Comparison of ENCODE assay signal across 8 mouse cellular contexts in the genomic region with DNA sequence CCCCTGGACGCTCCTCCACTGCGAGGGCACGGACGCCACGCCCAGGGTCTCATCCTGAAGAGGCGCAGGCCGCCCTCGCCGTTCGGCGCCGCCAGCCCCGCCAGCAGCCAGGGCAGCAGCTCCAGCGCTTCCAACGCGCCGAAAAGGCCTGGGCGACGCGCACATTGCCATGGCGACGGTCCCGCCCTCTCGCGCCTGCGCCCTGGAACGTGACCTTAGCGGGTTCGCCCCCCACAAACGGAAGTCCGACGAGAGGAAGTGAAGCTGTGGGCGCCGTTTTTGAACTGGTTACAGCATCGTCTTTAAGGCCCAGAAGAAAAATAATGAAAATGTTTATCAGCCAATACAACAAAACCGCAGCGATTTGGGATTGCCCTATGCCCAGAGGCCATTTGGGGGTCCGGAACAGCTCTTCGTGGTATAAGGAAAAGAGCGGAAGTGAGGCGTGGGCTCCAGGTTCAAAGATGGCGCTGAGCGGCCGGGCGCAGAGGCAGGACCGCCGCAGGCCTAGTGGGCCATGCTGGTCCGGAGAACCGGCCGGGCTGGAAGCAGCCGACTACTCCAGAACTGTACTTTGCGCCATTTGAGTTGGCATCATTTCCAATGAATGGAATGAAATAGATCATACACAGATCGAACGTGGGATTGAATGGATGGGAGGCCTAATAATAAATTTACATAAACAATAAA. TPM values are rescaled to one million over a fixed set of nuclear protein-coding genes. Genes with fewer than 3 reads are reported as not detected.
DNase-seq lines count a peak whose midpoint lies in the region; ATAC-seq and TF ChIP-seq lines count a peak whose summit lies in the region.

Gene Wdr34 (minus strand): TSS at position 183 of the 690 bp plus-strand sequence.

- DNase-seq in c-Kit-positive CD71-positive TER-119-positive erythroid progenitor cells, embryonic 14.5 days (ENCODE audit: low spot score): peak; percentile 96
- DNase-seq in heart, postnatal 10 days: peak; percentile 98 to 99
- peak; percentile 97 for DNase-seq in layer of hippocampus, adult 11-12 months (ENCODE audit: low spot score)
- DNase-seq in lung, adult 18-20 months: peak; percentile 97 to 98
- DNase-seq in testis, postnatal 14 days (ENCODE audit: low spot score): peak; percentile 98

- peak within 1 kb of the TSS; percentile 75 for H3K9ac ChIP-seq in forebrain, embryonic 13.5 days
- peak within 1 kb of the TSS; percentile 79 for H3K9ac ChIP-seq in neural tube, embryonic 15.5 days (replicated peaks)

- 1% methylated on average over 54 of the region's 54 CpGs for WGBS in forebrain, embryonic 13.5 days
- 1% methylated on average over 54 of the region's 54 CpGs for WGBS in neural tube, embryonic 15.5 days

- H3K4me3 ChIP-seq in E14TG2a.4 (replicated peaks; ENCODE audit: low read length): peak within 1 kb of the TSS; percentile 86
- H3K4me3 ChIP-seq in forebrain, embryonic 13.5 days: peak within 1 kb of the TSS; percentile 69
- H3K4me3 ChIP-seq in neural tube, embryonic 15.5 days (replicated peaks): peak within 1 kb of the TSS; percentile 83

- H3K4me2 ChIP-seq in forebrain, embryonic 13.5 days: peak within 1 kb of the TSS; percentile 69
- H3K4me2 ChIP-seq in neural tube, embryonic 15.5 days: peak within 1 kb of the TSS; percentile 61

- intact Hi-C loops in heart, postnatal 10 days (cut with DNase I): loop anchor here (2.0 kb wide), 1 partner anchor 14 kb away; no protein-coding TSS in a partner anchor

- no peaks in the 10 kb centered on the region for H3K27me3 ChIP-seq in E14TG2a.4 (ENCODE audit: insufficient read depth, low read length)
- H3K27me3 ChIP-seq in forebrain, embryonic 13.5 days: peaks cover 8% of the 10 kb centered on the region
- no peaks in the 10 kb centered on the region for H3K27me3 ChIP-seq in neural tube, embryonic 15.5 days (replicated peaks)

- H3K36me3 ChIP-seq in E14TG2a.4 (ENCODE audit: insufficient read depth, low read length): peaks cover 30% of the 10 kb centered on the region
- 0 out of 2 replicates have a peak, but pooled peaks cover 11% of the 10 kb centered on the region for H3K36me3 ChIP-seq in forebrain, embryonic 13.5 days (ENCODE audit: poor library complexity, severe bottlenecking)
- H3K36me3 ChIP-seq in neural tube, embryonic 15.5 days: peaks cover 12% of the 10 kb centered on the region; the same call in 1 of the 2 replicates

- peaks cover 73% of the 10 kb centered on the region for H3K4me1 ChIP-seq in E14TG2a.4 (replicated peaks; ENCODE audit: low read depth, low read length)
- H3K4me1 ChIP-seq in forebrain, embryonic 13.5 days: peaks cover 7% of the 10 kb centered on the region; the same call in 1 of the 2 replicates
- H3K4me1 ChIP-seq in neural tube, embryonic 15.5 days: peaks cover 12% of the 10 kb centered on the region

- TF ChIP-seq CTCF in E14TG2a.4 (conservative IDR thresholded peaks at IDR 0.05; ENCODE audit: low read length): no peak

- no peaks in the 10 kb centered on the region for H3K9me3 ChIP-seq in E14TG2a.4 (ENCODE audit: low read length)
- no peaks in the 10 kb centered on the region for H3K9me3 ChIP-seq in forebrain, embryonic 13.5 days (replicated peaks)
- H3K9me3 ChIP-seq in neural tube, embryonic 15.5 days (replicated peaks): no peaks in the 10 kb centered on the region

- peak within 1 kb of the TSS; percentile 89 for H3K27ac ChIP-seq in forebrain, embryonic 13.5 days
- peak within 1 kb of the TSS; percentile 98 for H3K27ac ChIP-seq in neural tube, embryonic 15.5 days (replicated peaks)

- ATAC-seq in forebrain, embryonic 13.5 days: peak; percentile 95
- ATAC-seq in neural tube, embryonic 15.5 days (ENCODE audit: low FRiP score): peak; percentile 96

RNA-seq across cellular contexts. Expression of gene Wdr34, which starts in this region (rescaled TPM):
- 50.8 and 57.2 TPM in 2 replicates for polyA plus RNA-seq in forebrain, embryonic 13.5 days (2015; fragmentation: Nextera tagmentation; extraction: Ambion mirVana)
- 10 to 100 TPM in 1 of 2 experiments, 1 to 10 TPM in 1; 9.1 to 11.6 TPM for total RNA-seq in heart, postnatal 10 days (2021)
- polyA plus RNA-seq in neural tube, embryonic 15.5 days (2015; fragmentation: Nextera tagmentation; extraction: Ambion mirVana): 63.0 and 72.9 TPM in 2 replicates

Comparison
In these comparisons a context has a peak if more than half of its experiments do, and no peak if none do; other contexts are left out.
1. Peak in every context shown above with its lines: DNase-seq, ATAC-seq, H3K4me3 ChIP-seq and H3K27ac ChIP-seq.